Mouse (Mus musculus) right cerebral cortex, postnatal 25 days (tissue): ENCODE data around the gene Tceal7.
"Not testable (repeated sequence)": the region's sequence is repeated elsewhere in the genome, so short reads cannot be mapped to it uniquely, and the experiment has no call there.

ENCODE experiments used
- DNase-seq: peaks from one replicate; pipeline ENCODE4 v3.0.0; 2022

The Tceal7 gene

GRCm38 (mm10) chrX:136214729-136215677 is at the start of gene Tceal7, which contains the start of gene Bex1:
Gene Tceal7 (plus strand): TSS chrX:136214779.
Gene Bex1 (minus strand): TSS chrX:136215513.
- not testable (repeated sequence) for DNase-seq

DNA sequence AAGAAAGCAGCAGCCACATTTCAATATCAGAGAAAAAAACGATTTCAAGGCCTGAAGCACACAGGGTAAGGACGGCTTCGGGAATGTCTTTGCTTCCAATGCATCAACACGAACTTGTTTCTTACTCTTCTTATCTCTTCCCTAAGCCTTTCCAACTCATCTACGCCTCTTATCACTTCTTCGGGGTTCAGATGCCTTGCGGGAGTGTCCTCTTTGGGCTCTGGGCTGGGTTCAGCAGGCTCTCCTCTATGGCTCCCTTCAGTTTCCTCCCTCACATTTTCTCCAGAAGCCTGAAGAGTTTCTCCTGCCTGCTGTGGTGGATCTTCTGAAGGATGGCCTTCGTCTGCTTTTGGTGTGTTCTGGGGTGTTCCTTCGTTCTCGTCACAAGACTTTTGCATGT is 44.0 kb upstream of the Tceal7 start:
- no peak for DNase-seq

GRCm38 (mm10) chrX:136171189-136172117 is 43.1 kb upstream of the Tceal7 start:
- peak; percentile 36 for DNase-seq

DNA sequence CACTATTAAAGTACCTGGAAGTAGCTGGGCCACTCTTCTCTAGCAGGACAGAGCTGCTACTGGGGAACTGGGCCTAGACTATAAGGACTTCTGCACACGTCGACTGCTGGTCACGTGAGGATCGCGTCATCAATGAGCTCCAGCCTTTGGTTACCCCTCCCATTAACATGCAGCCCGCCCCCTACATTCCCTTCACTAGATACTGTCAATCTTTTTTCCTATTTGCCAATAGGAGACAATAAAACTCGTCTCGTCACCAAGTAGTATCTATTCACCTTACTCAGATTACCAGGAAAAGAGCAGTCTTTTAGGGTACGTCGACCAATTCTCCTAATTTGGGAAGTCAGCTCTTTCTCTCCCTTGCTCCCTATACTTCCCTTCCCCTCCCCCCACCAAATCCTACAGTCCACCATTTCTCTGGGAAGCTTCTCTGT is 42.4 kb upstream of the Tceal7 start, which contains the start of gene Tceal8:
Gene Tceal8, minus strand, starts transcription at position 225 of the 434 bp plus-strand sequence.
- DNase-seq = peak; percentile 72

GRCm38 (mm10) chrX:136172786-136173185 is 41.8 kb upstream of the Tceal7 start:
- DNase-seq = no peak

- no peak for DNase-seq
These were observed 33.6 kb upstream of the Tceal7 start for GRCm38 (mm10) chrX:136180897-136181553.

GRCm38 (mm10) chrX:136183107-136183506 is 31.5 kb upstream of the Tceal7 start:
- no peak for DNase-seq

- DNase-seq = no peak
These were observed 19.2 kb upstream of the Tceal7 start for GRCm38 (mm10) chrX:136195193-136195944.

DNA sequence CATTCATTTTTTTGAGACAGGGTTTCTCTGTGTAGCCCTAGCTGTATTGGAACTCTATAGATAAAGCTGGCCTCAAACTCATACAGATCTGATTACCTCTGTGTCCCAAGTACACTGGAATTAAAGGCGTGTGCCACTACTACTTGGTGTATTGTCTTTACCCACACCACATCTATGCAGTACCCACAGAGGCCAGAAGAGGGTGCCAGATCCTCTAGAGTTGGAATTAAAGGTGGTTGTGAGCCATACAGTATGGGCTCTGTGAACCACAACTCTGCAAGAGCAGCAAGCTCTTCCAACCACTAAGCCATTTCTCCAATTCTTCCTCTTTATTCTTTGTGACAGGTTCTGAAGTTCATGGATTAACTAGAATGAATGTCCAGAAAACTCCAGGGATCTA is 17.7 kb upstream of the Tceal7 start:
- DNase-seq = no peak

DNA sequence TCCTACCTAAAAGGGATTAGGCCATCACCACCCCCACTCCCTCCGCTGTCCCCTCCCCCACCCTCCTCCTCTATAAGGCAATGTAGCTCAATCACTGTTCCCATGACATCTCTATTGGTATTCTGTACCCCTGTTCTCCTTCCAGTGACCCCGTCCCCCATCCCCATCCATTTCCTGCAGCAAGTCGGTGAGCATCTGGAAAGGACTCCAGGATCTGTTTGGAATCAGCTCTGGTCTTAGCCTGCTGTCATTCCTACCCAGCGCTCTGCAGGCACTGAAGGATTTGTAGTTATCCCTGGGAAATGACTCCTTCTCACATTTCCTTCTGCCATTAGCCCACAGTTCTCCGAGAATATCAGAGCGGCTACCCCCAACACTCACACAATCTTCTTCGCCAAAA is 11.3 kb upstream of the Tceal7 start:
- peak; percentile 7 for DNase-seq

- peak; percentile 68 for DNase-seq
These were observed 10.9 kb upstream of the Tceal7 start, which contains the start of gene Tceal5 for GRCm38 (mm10) chrX:136203664-136204066. Gene Tceal5 (minus strand): TSS chrX:136203876.

- DNase-seq = no peak
These were observed 10.2 kb upstream of the Tceal7 start for GRCm38 (mm10) chrX:136204406-136204805.

DNA sequence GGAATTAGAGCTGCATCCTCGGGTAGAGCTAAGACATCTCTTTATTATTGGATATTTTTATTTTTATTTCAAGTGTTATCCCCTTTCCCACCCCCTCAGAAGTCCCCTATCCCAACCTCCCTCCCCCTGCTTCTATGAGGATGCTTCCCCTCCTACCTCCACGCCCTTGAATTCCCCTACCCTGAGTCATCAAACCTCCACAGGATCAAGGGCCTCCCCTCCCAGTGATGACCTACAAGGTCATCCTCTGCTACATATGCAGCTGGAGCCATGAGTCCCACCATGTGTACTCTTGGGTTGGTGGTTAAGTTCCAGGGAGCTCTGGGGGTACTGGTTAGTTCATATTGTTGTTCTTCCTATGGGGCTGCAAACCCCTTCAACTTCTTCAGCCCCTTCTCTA is 1.2 kb upstream of the Tceal7 start:
- no peak for DNase-seq

DNA sequence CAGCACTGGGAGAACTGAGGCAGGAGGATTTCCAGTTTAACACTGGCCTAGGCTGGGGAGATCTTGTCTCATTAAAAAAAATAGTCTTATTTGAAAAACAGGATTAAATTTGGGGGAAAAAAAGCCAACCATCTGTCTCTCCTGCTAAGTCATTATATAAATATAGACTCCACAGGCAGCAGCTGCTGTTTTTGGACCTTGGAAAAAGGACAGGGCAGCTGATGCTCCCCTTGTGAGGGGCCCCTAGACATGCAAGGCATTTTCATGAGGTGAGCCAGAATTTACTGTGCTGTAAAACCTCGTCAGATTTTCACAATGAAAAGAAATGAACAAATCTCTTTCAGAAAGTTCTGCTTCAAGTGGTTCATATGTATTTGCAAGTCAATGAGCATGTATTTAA is 1.7 kb downstream of the Tceal7 start:
- DNase-seq = no peak

DNA sequence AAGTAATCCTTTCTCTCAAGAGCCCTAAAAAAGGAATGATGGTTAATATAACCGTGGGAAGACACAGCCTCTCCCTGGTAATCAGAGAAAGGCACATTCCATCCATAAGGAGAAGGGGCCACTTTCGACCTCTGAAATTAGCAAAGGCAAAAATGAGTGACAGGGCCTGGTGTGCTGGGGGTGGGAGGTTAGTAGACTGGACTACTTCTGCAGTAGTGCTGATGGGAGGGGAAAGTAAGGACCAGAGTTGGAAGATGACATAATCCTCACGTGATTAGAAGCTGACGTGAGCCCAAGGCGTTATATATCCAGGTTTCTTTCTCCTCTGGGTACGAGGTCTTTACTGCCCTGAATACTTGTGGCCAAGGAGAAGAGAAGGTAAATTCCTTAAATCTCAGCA is 9.1 kb downstream of the Tceal7 start:
- DNase-seq = no peak

DNA sequence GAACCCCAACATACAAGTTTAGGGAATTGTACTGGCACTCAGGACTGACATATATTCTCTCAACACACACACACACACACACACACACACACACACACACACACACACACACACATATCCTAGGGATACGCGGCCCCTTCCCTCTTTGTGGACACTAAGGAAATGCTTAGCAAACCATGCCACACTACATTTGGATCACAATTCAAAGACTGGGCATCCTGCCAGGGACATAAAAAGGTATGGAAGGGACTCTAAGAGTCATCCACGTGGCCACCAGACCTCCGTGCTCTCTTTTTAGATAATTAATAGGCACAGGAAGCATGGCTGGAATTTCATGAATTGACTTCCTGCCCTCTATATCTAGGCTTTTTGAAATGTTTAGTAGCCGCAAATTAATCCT is 13.2 kb downstream of the Tceal7 start:
- no peak for DNase-seq

- no peak for DNase-seq
These were observed 23.5 kb downstream of the Tceal7 start for GRCm38 (mm10) chrX:136238118-136238517.

DNA sequence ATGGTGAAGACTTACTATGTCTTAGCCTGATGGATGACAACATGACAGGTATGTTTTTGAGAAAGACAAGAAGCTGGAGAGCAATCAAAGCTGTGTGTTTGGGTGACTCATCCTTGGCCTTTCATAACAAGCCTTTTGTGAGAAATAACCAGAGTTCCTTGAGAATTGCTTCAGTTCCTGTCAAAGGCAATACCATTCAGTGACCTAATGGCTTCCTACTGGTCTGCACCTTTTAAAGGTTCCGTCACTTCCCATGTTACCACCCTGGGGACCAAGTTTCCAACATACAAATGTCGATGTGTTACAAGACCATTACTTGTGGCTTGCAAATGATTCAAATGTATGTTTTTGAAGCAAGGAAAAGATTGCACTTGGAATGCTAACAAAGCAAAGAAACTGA is 28.6 kb downstream of the Tceal7 start:
- no peak for DNase-seq

DNA sequence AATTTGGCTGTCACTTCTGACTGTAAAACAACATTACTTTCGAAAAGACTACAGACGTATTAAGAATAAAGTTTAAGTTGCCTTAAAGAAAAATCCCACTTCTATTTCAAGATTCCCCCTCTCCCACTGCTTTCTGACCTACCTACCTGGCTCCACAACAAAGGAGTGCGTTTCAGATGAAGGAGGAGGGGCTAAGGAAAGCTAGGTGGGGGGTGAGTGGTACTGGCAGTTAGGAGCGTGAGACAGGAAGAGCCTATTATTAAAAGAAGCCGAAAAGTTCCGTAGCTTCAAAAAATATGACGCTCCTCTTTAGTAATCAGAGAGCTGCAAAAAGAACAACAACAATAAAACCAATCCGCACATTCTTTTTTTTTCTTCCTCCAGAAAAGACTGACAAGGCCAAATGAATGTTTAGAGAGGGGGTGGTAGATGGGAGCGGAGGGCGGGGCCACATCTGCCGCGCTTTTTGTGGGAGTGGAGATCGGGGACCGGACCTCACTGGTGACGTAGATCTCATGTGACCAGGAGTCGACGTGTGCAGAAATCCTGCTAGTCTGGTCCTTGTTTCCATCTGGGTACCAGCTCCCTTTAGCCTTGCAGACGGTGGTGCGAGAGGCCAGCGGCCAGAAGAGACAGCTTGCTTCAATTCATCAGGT is 30.1 kb downstream of the Tceal7 start, which contains the start of gene Tceal9:
Gene Tceal9, plus strand, starts transcription at position 506 of the 656 bp plus-strand sequence.
- DNase-seq = peak; percentile 66

- peak; percentile 15 for DNase-seq
These were observed 31.0 kb downstream of the Tceal7 start for GRCm38 (mm10) chrX:136245521-136246071.

- no peak for DNase-seq
These were observed 34.2 kb downstream of the Tceal7 start for GRCm38 (mm10) chrX:136248811-136249210.
